Mouse (Mus musculus): ENCODE measurements around the gene Mrtfb.
"Not testable (repeated sequence)": the region's sequence is repeated elsewhere in the genome, so short reads cannot be mapped to it uniquely, and the experiment has no call there.

Mrtfb gene

GRCm38 (mm10) chr16:13276258-13276657, 20.0 kb downstream of the Mrtfb start:
- DNase-seq (ENCODE audit: low spot score in 2 of 2), result no peak

GRCm38 (mm10) chr16:13276709-13277399, 20.6 kb downstream of the Mrtfb start:
- no peak for DNase-seq (ENCODE audit: low spot score in 2 of 2)

GRCm38 (mm10) chr16:13286425-13286824, 30.1 kb downstream of the Mrtfb start:
- DNase-seq (ENCODE audit: low spot score in 2 of 2), result not testable (repeated sequence)

GRCm38 (mm10) chr16:13297860-13298259, 41.6 kb downstream of the Mrtfb start:
- no peak for DNase-seq (ENCODE audit: low spot score in 2 of 2)

- no peak for DNase-seq (ENCODE audit: low spot score in 2 of 2)
These were observed 42.7 kb downstream of the Mrtfb start for GRCm38 (mm10) chr16:13298991-13299390.

GRCm38 (mm10) chr16:13306065-13306695, 49.9 kb downstream of the Mrtfb start:
- DNase-seq (ENCODE audit: low spot score in 2 of 2), result no peak

- DNase-seq (ENCODE audit: low spot score in 2 of 2), result no peak
These were observed 53.9 kb downstream of the Mrtfb start for GRCm38 (mm10) chr16:13310096-13310683.

- no peak for DNase-seq (ENCODE audit: low spot score in 2 of 2)
These were observed 55.1 kb downstream of the Mrtfb start for GRCm38 (mm10) chr16:13311374-13311773.

- DNase-seq (ENCODE audit: low spot score in 2 of 2), result no peak
These were observed 56.9 kb downstream of the Mrtfb start for GRCm38 (mm10) chr16:13313096-13313719.

GRCm38 (mm10) chr16:13323751-13324150, 67.5 kb downstream of the Mrtfb start:
- DNase-seq (ENCODE audit: low spot score in 2 of 2), result no peak

- no peak for DNase-seq (ENCODE audit: low spot score in 2 of 2)
These were observed 70.3 kb downstream of the Mrtfb start for GRCm38 (mm10) chr16:13326622-13327021.

GRCm38 (mm10) chr16:13328646-13329045, 72.4 kb downstream of the Mrtfb start:
- DNase-seq (ENCODE audit: low spot score in 2 of 2), result no peak

- DNase-seq (ENCODE audit: low spot score in 2 of 2), result no peak
These were observed 73.4 kb downstream of the Mrtfb start for GRCm38 (mm10) chr16:13329640-13330039.

- no peak for DNase-seq (ENCODE audit: low spot score in 2 of 2)
These were observed 74.0 kb downstream of the Mrtfb start for GRCm38 (mm10) chr16:13330221-13330659.

- no peak for DNase-seq (ENCODE audit: low spot score in 2 of 2)
These were observed 75.6 kb downstream of the Mrtfb start for GRCm38 (mm10) chr16:13331898-13332297.

- no peak for DNase-seq (ENCODE audit: low spot score in 2 of 2)
These were observed 76.3 kb downstream of the Mrtfb start for GRCm38 (mm10) chr16:13332536-13332935.

GRCm38 (mm10) chr16:13333781-13334341, 77.6 kb downstream of the Mrtfb start:
- DNase-seq (ENCODE audit: low spot score in 2 of 2), result no peak

- DNase-seq (ENCODE audit: low spot score in 2 of 2), result no peak
These were observed 80.4 kb downstream of the Mrtfb start for GRCm38 (mm10) chr16:13336503-13337230.

GRCm38 (mm10) chr16:13338094-13338493, 81.8 kb downstream of the Mrtfb start:
- no peak for DNase-seq (ENCODE audit: low spot score in 2 of 2)

GRCm38 (mm10) chr16:13339433-13339832, 83.2 kb downstream of the Mrtfb start:
- no peak for DNase-seq (ENCODE audit: low spot score in 2 of 2)

- DNase-seq (ENCODE audit: low spot score in 2 of 2), result not testable (repeated sequence)
These were observed 89.5 kb downstream of the Mrtfb start for GRCm38 (mm10) chr16:13345822-13346221.
